Mouse (Mus musculus): ENCODE data around the gene Arpc3.

GRCm38 (mm10) chr5:122454442-122454841 is 62.8 kb downstream of the Arpc3 start:
- TF ChIP-seq POLR2A (IDR thresholded peaks at IDR 0.05; ENCODE audit: borderline replicate concordance, control insufficient read depth, low read depth, low read length) (no peak), CTCF (IDR thresholded peaks at IDR 0.05; ENCODE audit: control insufficient read depth, insufficient read depth, low read length) (no peak)

Measured in bone marrow, adult 2 months (tissue).